Mouse (Mus musculus) ES-E14 (cell line): ENCODE measurements around the gene Rmi1. TPM values are rescaled to one million over a fixed set of nuclear protein-coding genes. Genes with fewer than 3 reads are reported as not detected.
"Not testable (repeated sequence)": the region's sequence is repeated elsewhere in the genome, so short reads cannot be mapped to it uniquely, and the experiment has no call there.

Source experiments
- DNase-seq: peaks from one replicate; pipeline ENCODE4 v3.0.0-alpha.2; 2013; ENCODE audit warnings: low read depth, low spot score
- H3K27ac ChIP-seq: 2 replicates; pipeline ENCODE4 v1.5.1; 2012; ENCODE audit warnings: low read depth, mild to moderate bottlenecking, low read length, moderate library complexity, mixed read lengths; ENCODE audit not compliant: poor library complexity, insufficient read depth, severe bottlenecking
- H3K36me3 ChIP-seq: 2 replicates; pipeline ENCODE4 v1.6.1; 2012; ENCODE audit warnings: mild to moderate bottlenecking, low read length, moderate library complexity, mixed read lengths; ENCODE audit not compliant: control insufficient read depth, poor library complexity, insufficient read depth, severe bottlenecking
- H3K4me1 ChIP-seq, 2 experiments: fragments of 150-350 bp in 1 of 2; sonication (generic) in 1 of 2; 2 replicates each; pipeline ENCODE4 v1.6.1; 2012; ENCODE audit warnings: low read length in 2 of 2, mild to moderate bottlenecking in 1 of 2, mixed read lengths in 1 of 2; ENCODE audit not compliant: control insufficient read depth in 2 of 2, insufficient read depth in 2 of 2, poor library complexity in 1 of 2
- H3K4me3 ChIP-seq, 2 experiments: fragments of 150-350 bp in 1 of 2; sonication (generic) in 1 of 2; 2 replicates each; pipeline ENCODE4 v1.5.1; 2012; ENCODE audit warnings: low read length in 2 of 2, low read depth in 1 of 2, mild to moderate bottlenecking in 1 of 2, mixed read lengths in 1 of 2; ENCODE audit not compliant: insufficient read depth in 1 of 2, poor library complexity in 1 of 2, severe bottlenecking in 1 of 2
- H3K9ac ChIP-seq: 2 replicates; pipeline ENCODE4 v1.6.1; 2012; ENCODE audit warnings: low read depth, mild to moderate bottlenecking, low read length, mixed read lengths; ENCODE audit not compliant: poor library complexity, insufficient read depth, severe bottlenecking
- H3K9me3 ChIP-seq: fragments of 150-350 bp; sonication (generic); 2 replicates; pipeline ENCODE4 v1.6.1; 2012; ENCODE audit warnings: low read depth, mild to moderate bottlenecking, low read length; ENCODE audit not compliant: control insufficient read depth, insufficient read depth
- CHD2 ChIP-seq: IDR thresholded peaks from 2 replicates; pipeline ENCODE4 v1.6.1; 2014; ENCODE audit warnings: mild to moderate bottlenecking, low read depth, low read length, inconsistent platforms
- HCFC1 ChIP-seq: IDR thresholded peaks from 2 replicates; pipeline ENCODE4 v1.6.1; 2012; ENCODE audit warnings: low read length, inconsistent platforms, borderline replicate concordance; ENCODE audit not compliant: insufficient read depth
- MAFK ChIP-seq: IDR thresholded peaks from 2 replicates; pipeline ENCODE4 v1.6.1; 2014; ENCODE audit warnings: mild to moderate bottlenecking, low read depth, low read length, inconsistent platforms; ENCODE audit not compliant: insufficient read depth
- ZC3H11A ChIP-seq: IDR thresholded peaks from 2 replicates; pipeline ENCODE4 v1.6.1; 2012; ENCODE audit warnings: low read depth, mild to moderate bottlenecking, inconsistent platforms, low read length, borderline replicate concordance
- ZNF384 ChIP-seq: IDR thresholded peaks from 2 replicates; pipeline ENCODE4 v1.6.1; 2012; ENCODE audit warnings: low read depth, low read length, inconsistent platforms
- in situ Hi-C, 2 experiments: fragments of 600-800 bp; cut with MboI; formaldehyde crosslinking; loops; one replicate each; pipeline ENCODE4 v1.15.1; 2025; ENCODE audit warnings: low sequenced_read_pairs in 2 of 2, inconsistent platforms in 1 of 2; ENCODE audit not compliant: unreplicated experiment in 2 of 2
- total RNA-seq: library from RNA; depleted of rRNA; stranded (reverse); fragments of 300-350 nt; gene quantifications from 2 replicates; pipeline ENCODE4 v1.2.3, GENCODE M21; 2012

Gene Rmi1
- total RNA-seq, 1 experiment: 22.3 TPM

DNA sequence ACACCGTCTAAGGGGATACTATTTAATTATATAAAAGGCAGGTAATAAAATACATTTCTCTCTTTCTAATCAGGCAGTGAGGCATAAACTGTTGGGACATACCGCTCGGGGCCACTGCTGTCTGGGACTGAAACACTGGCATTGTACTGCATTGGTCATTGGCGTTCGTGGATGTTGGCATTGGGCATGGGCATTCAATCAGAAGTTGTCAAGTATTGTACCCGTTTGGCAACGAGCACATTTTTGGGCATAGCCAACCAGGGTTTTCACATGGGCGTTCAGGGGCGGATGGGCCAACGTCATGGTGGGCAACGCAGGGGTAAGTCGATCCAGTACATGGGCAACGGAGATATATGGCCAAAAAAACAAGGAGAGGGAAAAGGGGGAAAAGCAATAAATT lies 4.4 kb upstream of the Rmi1 start:
- Histone ChIP-seq H3K9me3 (no peaks in the 10 kb centered on the region), H3K9ac (no peak overlapping the region), H3K4me1 (no peaks in the 10 kb centered on the region), H3K36me3 (peaks cover 36% of the 10 kb centered on the region), H3K4me3 (no peak overlapping the region), H3K27ac (no peak overlapping the region)
- in situ Hi-C loops: no loop called here
- no peak for DNase-seq
- TF ChIP-seq HCFC1 (no peak), ZNF384 (no peak), ZC3H11A (no peak), MAFK (no peak), CHD2 (no peak)

DNA sequence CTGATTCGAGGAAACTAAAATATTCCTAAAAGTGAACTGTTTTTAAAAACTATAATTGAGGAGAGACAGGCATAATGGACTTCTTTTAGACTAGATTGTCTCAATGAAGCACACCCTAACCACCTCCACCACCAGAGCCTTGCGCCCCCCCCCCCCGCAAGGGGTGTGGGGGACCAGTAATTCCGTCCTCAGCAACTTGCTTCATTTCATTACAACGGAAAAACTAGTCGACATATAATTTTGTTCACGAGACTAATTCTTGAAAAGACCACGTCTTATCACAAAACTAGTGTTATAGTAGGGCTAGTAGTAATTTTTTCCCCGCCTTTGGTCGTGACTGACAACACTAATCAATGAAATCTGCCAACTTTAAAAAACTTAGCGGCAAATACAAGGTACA lies 1.5 kb upstream of the Rmi1 start:
- in situ Hi-C loops: no loop called here
- no peaks in the 10 kb centered on the region for H3K4me1 ChIP-seq
- DNase-seq: no peak
- H3K27ac ChIP-seq: peak overlapping the region; percentile 20; the same call in 1 of the 2 replicates
- H3K9me3 ChIP-seq: no peaks in the 10 kb centered on the region
- H3K36me3 ChIP-seq: peaks cover 24% of the 10 kb centered on the region
- no peak; the same call in 1 of the 2 replicates for TF ChIP-seq CHD2
- TF ChIP-seq ZC3H11A: no peak
- no peak for TF ChIP-seq MAFK
- TF ChIP-seq ZNF384: no peak
- no peak for TF ChIP-seq HCFC1
- peak overlapping the region; percentile 100 for H3K9ac ChIP-seq
- H3K4me3 ChIP-seq: peak overlapping the region; percentile 94 to 99

DNA sequence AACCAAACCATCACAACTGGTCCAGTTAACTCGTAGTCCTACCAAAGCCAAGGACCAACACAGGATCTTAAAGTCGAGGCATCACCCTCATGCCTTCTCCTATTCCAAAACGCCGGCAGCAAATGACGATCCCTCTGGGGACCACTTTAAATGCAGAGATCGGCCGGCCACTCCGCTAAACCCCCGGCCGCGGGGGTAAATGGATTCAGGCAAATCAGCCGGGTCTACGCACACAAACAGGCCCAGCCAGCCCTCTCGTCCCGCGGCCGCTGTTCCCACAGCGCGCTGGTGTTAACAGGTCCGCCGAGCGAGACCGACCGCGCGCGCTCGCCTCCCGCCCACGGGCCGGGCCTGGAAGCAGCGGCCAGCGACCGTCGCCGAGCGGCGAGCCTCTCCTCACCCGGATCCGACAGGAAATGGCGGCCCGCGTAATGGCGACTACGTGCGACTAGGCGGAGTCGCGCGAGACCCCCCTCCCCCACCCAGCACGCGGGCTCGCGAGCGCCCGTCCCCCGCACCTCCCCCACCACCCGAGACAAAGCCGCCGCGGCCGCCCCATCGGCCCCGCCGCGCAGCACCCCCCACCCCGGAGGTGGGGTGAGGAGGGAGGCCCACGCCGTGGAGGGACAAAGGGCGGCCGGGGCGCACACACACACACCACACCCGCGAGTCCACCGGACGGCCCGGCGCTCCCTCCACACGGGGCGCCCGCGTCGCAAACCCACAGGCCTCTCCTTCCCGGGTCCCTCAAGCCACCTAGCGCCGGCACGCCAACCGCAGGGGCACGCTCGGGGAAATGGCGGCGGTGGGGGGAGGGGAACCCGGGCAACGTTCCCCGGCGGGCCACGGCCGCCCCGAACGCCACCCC lies 679 bp upstream of the Rmi1 start:
- in situ Hi-C loops: no loop called here
- H3K9ac ChIP-seq: peak overlapping the region; percentile 100
- H3K27ac ChIP-seq: peak overlapping the region; percentile 97
- TF ChIP-seq CHD2 (peak; percentile 85), MAFK (no peak), HCFC1 (peak; percentile 10; the same call in 1 of the 2 replicates), ZNF384 (no peak), ZC3H11A (no peak)
- H3K36me3 ChIP-seq: peaks cover 18% of the 10 kb centered on the region
- H3K4me3 ChIP-seq: peak overlapping the region; percentile 94 to 99
- DNase-seq: no peak
- no peaks in the 10 kb centered on the region for H3K9me3 ChIP-seq
- H3K4me1 ChIP-seq: no peaks in the 10 kb centered on the region

DNA sequence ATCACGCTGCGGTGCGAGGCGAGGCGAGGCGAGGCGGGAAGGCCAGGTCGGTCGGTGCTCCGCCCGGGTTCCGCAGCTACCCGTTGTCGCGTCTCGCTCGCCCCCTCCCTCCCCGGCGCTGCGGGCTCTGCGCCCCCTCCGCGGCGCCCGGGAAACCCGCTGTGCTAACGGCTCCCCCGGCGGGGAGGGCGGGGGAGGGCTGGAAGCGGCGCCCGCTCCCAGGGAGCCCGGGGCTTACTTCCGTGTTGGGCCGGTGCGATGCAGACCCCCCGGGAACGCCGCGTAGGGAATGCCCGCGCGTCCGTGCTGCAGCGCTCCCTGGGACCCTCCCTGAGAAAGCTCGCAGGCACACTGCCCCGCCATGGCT lies 679 bp downstream of the Rmi1 start:
- in situ Hi-C loops: no loop called here
- TF ChIP-seq ZNF384 (no peak), HCFC1 (no peak), ZC3H11A (no peak), CHD2 (no peak)
- Histone ChIP-seq H3K27ac (peak overlapping the region; percentile 95), H3K9ac (peak overlapping the region; percentile 94), H3K9me3 (no peaks in the 10 kb centered on the region), H3K36me3 (peaks cover 9% of the 10 kb centered on the region), H3K4me1 (no peaks in the 10 kb centered on the region), H3K4me3 (peak overlapping the region; percentile 80 to 94)
- DNase-seq: no peak

DNA sequence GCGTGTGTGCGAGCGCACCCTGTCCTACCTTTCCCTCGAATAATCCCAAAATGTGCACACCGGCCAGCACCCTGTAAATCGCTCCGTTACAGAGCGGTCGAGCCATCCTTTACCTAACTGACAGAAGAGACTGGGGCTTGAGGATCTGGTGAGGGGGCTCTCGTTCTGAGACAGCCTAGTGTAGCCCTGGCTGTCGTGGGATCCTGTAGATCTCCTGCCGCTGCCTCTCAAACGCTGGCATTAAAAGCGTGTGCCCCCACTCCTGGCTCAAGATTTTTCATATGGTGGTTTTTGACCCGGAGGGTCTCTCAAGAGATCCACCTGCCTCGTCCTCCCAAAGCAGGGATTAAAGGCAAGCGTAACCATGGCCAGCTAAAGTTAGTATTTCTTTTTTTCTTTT lies 1.2 kb downstream of the Rmi1 start, which contains the start of gene Hnrnpk:
TSS of gene Hnrnpk (minus strand) at position 101 of the 400 bp plus-strand sequence.
- DNase-seq, in situ Hi-C loops: not testable (repeated sequence)

More for the DNA sequence above, 1.2 kb downstream of the Rmi1 start, which contains the start of gene Hnrnpk:
- H3K4me1 ChIP-seq, H3K9me3 ChIP-seq, H3K36me3 ChIP-seq: not testable (repeated sequence)
- peak within 1 kb of the TSS; percentile 97 for H3K27ac ChIP-seq
- H3K9ac ChIP-seq: peak within 1 kb of the TSS; percentile 100
- H3K4me3 ChIP-seq: peak within 1 kb of the TSS; percentile 94 to 99
